Mouse (Mus musculus) layer of hippocampus, postnatal 14 days (tissue): ENCODE measurements around the gene Trappc3. TPM values are rescaled to one million over a fixed set of nuclear protein-coding genes. Genes with fewer than 3 reads are reported as not detected.
A peak's percentile ranks its signal among the peaks of the same experiment; 100 is the strongest.

ENCODE experiments used
- DNase-seq, 2 experiments: peaks; one replicate each; pipeline ENCODE4 v3.0.0; 2021 to 2022; ENCODE audit warnings: low spot score in 2 of 2, mixed read lengths in 1 of 2
- total RNA-seq, 2 experiments: library from RNA; stranded (reverse); gene quantifications; 2 replicates each; pipeline ENCODE4 v1.2.3; 2021

Gene Trappc3
- total RNA-seq, 2 experiments from 2014 or later, result 83.9 to 88.2 TPM

DNA sequence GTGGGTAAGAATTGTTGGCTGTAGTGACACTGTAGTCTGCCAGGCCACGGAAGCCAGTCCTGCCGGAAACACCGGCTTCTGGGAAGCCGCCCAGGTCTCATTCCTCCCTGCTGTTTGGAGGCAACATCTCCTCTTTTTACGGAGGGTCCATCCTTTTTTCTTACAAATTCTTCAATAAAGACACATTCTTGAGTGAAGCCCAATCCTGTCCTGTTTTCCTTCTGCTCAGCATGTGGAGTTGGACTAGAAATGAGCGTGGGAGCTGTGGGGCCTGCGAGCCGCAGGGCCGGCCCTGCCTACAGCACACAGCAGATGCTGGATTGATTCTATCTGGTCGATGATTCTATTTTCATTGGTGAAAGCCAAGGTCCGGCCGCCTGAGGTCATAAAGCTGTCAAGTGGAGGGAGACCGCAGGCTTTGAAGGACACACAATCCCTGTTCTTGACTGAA, 13.6 kb downstream of the Trappc3 start:
- DNase-seq, result no peak

DNA sequence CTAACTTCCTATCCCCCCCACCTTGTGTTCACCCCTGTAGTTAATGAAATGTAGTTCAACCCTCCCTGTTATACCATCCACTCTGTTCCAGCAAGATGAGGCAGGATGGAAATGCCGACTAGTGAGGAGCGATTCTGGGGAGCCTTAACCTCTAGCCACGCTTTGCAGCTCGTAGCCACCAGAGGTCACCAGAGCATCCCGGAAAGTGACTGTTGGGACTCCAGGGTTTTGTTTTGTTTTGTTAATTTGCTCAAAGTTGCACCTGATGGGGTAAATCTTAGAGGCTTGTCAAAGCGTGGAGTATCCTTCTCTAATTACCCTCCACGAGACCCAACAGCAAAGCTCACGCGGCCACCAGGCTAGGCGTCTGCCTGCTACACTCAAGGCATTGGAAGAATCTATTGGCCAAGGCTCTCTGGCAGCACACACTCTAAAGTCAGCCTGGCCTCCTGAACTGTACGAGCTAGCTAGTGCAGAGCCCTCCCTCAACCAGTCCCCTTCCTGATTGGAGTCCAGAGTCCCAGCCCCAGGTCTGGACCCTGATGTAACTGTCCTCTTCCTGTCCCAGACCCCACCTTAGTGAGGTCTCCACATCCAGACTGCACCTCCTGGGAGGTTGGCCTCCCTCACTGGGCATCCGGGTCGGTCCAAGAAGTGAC, 15.9 kb downstream of the Trappc3 start:
- DNase-seq, result peak in 1 of 2 experiments; percentile 42

DNA sequence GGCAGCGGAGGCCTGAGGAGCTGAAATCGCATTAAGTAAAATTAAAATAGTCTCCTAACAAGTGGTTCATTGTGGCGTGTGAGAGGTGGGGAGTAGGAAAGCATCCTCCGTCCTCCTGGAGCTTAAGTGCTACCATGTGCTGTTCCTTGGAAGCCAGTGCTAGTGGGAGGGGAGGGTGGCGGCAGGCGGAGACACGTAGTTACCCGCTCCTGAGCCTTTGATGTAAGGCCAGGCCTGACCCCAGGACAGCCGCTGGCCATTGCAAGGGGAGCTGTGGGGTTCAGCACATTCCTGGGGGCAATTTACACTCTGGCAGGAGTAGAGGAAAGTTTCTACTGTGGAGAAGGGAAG, 16.4 kb downstream of the Trappc3 start:
- DNase-seq, result no peak

DNA sequence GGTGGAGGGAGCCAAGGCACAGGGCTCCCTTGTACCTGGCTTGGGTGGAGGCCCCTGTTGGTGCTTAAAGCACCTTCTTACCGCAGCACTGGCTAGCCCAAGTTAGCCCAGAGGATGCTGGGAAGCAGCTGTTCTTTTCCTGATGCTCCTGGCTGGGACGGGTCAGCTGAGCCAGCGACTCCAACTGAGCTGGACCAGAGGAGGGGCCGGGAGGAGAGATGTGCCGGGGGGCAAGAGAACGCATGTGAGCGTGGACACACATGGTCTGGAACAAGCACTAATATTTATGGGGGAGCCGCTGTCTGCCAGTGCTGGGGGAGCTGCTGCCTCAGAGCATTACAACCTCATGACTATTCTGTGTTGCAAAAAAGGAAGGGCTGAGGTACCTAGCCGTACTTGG, 16.8 kb downstream of the Trappc3 start:
- no peak for DNase-seq

DNA sequence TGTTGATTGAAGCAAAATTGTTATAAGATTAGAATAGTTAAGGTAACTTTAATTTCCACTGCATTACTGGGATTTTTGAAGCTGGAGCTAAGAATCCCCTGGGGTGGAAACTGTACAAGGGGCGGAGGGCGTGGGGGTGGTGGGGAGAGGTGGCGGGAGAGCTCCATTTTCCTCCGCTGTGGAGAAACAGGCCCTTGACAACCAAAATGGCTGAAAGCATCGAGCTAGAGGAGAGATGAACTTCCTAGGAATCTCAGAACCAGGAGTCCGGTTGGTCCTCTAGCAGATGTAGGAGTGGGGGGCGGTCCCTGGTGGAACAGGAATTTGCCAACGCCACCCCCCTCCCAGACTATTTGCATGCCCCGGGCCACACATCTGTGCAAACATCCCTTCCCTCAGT, 19.6 kb downstream of the Trappc3 start:
- DNase-seq, result no peak

DNA sequence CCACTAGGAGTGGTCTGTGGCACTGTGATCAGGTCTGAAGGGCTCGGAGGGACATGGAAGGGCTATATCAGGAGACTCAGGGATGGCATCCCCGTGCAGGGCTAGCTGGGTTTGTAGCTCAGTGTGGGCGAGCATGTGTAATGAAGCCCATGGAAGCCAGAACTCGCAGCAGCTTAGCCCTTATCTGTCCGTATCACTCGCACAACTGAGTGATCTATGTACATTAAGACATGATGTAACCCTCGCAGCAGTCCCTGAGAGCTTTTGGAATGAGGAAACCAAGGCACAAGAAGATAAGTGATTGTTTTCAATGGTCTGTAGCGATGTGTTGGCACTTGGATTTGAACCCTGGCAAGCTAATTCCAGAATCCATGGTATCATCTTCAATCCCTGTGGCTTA, 21.5 kb downstream of the Trappc3 start:
- no peak for DNase-seq

DNA sequence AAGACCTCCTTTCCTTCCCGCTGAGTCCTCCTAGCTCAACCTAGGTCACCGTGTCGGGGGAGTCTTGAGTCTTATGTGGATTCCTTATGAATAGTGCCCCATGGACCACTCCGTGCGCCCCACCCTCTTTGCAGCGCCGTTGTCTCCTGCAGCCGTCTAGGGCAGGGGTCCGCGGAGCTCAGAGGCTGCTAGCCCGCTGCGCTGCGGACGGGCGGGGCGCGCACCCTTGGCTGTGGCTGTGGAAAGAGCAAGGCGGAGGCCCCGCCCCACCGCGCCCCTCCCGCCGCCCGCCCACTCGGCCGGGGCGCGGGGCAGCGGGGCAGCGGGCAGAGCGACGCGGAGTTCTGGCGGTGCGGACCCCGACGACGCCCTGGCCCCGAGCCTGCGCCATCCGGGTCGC, 24.4 kb downstream of the Trappc3 start, which contains the start of gene Col8a2:
TSS of gene Col8a2 (plus strand) at position 302 of the 400 bp plus-strand sequence.
- DNase-seq, result no peak

DNA sequence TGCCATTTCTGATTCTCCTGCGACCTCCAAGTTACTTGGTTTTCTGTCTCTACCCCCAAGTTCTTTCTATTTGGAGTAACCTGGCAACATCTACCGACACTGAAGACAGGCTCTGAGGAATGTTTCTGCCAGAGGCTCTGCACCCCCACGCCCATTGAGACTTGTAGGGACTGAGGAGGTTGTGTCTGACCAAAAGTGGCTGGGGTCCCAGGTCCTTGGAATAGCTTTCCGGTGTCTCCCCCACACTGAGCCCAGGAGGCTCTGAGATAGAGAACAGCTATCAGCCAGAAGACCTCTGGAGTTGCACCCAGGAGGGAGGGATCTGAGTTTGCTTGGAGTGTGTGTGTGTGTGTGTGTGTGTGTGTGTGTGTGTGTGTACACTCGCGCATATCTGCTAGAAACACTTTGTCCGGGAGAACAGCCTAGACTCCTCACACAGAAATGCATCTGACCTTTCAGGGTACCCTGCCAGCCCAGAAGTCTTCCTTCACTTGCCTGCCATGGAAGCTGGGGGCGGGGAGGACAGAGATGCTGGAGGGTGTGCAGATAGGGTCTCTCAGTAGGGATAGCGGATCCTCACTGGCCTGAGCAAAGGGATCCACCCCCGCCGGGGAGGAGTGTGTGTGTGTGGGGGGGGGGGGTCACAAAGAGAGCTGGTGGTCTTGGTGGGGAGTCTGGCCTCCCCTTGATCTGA, 25.3 kb downstream of the Trappc3 start:
- no peak for DNase-seq

DNA sequence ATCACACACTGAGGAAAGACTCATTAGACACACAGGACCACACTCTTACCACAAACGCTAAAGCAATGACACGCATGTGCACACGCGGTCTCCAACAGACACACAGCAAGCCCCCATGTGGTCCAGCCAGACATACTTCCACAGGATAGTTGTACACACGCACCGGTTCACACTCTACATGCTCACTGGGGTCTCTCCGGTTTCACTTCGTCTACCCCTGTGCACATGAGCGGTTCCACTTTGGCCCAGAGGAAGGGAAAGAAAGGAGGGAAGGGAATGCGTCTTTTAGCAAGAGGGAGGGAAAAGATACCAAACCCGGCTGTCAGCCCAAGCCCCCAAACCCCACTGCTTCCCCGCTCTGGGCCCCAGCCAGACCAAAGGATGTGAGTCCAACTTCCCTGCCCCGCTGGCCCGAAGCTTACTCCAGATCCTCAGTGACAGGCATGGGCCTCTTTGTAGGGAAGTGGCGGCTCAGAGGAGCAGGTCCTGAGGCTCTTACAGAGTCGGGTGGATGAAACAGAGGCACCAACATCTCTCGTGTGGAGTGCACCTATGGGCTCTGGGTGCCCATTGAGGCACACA, 26.1 kb downstream of the Trappc3 start:
- no peak for DNase-seq

DNA sequence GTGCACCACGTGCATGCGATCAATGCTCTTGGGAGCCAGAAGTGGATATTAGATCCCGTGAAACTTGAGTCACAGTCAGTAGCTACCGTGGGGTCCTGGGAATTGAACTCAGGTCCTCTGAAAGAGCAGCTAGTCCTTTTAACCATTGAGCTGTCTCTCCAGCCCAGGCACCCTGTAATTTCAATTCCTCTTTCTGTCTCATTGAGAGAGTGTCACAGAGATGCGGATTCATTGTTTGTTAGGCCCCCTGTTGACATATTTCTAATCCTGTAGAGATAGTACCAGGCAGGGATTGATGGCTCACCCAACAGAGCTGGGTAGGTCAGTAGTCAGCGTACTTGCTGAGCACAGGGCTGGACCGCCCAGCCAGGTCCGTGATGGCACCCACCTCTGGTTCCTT, 28.2 kb downstream of the Trappc3 start:
- no peak for DNase-seq

DNA sequence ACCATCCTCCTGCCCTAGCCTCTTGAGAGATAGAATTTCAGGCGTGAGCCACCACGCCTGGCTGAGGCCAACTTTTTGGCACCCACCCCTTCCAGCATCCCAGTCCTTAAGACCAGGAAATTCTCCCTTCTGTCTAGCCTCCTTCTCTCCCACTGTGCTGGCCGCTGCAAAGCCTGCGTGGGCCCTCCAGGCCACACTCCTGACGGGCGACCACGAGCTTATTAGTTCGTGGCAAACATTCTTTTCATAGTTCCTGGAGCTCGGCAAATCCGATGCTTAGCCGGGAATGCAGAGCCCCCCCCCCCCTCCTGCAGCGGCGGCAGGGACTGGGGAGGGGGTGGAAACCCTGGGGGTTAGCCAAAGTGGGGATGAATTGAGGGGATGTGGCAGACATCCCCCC, 29.1 kb downstream of the Trappc3 start:
- DNase-seq, result no peak

DNA sequence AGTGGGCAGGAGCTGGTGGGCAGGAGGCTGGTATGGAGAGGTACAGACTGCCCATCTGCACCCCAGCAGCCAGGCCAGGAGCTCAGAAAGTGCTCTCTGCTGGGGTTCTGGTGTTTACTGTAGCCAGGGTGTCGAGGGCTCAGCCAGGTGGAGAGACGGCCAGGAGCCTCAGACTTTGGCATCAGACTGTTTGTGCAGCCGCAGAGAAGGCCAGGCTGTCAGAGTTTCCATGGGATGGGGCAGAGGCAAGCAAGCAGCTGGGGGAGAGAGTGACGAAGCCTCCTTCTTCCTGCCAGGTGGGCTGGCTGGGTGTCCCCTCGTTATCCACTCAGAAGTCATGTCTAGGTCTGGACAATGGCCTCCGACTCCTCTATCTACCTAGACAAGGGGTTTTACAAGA, 33.0 kb downstream of the Trappc3 start:
- DNase-seq, result no peak

DNA sequence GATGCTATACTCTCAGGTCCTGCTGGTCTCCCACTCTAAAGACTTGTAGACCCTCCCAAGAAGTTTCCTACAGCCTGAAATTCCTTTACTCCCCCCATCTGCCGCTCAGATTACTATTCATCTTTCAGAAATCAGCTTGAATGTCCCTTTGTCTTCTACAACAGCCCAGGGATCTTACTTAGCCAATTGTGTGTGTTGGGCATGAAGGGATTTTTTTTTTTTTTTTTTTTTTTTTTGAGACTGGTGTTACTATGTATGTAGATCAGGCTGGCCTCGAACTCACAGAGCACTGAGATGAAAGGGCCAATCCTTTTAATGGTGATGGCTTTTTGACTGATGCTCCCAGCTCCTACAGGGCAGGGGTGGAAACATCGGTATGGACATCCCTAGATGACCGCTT, 33.8 kb downstream of the Trappc3 start:
- DNase-seq, result no peak

DNA sequence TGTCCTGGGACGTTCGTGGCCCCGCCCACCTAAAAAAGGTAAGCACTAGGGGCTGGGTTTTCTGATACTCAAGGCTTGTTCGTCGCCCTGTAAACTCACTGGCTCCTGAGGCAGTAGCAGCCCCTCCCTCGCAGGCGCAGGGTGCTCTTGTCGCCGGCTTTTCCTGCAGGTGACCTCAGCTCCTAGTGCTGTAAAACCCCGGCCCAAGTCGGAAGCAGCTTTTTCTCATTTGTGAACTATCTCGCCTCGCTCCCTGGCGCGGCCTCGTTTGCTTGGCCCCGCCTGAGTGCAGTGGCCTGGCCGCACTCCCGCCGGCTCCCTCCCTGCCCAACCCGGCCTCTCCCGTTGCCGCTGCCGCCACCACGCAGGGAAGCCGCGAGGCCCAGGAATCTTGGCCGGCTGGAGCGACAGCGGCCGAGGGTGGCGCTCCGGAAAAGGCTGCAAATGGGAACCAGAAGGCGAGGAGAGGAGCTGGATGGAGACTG, 34.5 kb downstream of the Trappc3 start:
- peak in 1 of 2 experiments; percentile 26 for DNase-seq

DNA sequence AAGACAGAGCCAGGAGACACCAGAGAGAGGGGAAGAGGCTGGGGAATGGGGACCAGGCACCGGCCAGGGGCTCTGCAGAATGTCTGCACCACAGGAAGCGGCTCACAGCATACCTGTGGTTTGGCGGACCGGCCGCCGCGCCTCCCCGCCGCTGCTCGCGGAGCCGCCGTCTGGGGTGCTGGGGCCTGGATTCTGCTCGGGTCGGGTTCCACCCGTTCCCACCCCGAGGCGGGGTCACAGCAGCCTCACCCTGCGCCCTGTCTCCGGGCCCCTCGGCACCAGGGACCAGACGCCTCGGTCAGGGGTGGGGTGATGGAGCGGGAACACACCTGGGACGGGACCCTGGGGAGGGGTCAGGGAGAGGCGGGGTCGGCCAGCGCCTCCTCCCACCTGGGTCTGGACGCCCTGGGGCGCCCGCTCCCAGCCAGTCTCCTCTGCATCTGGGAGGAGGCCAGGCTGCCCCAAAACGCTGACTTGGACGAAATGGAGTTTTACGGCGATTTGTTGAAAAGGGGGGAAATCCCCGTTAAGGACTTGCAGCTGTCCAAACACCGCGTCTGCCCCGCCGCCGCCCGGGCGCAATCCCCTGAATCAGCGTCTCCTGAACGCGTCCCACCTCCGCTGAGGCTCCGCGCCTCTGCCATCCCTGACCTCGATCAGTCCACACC, 38.9 kb downstream of the Trappc3 start:
- DNase-seq, result no peak

DNA sequence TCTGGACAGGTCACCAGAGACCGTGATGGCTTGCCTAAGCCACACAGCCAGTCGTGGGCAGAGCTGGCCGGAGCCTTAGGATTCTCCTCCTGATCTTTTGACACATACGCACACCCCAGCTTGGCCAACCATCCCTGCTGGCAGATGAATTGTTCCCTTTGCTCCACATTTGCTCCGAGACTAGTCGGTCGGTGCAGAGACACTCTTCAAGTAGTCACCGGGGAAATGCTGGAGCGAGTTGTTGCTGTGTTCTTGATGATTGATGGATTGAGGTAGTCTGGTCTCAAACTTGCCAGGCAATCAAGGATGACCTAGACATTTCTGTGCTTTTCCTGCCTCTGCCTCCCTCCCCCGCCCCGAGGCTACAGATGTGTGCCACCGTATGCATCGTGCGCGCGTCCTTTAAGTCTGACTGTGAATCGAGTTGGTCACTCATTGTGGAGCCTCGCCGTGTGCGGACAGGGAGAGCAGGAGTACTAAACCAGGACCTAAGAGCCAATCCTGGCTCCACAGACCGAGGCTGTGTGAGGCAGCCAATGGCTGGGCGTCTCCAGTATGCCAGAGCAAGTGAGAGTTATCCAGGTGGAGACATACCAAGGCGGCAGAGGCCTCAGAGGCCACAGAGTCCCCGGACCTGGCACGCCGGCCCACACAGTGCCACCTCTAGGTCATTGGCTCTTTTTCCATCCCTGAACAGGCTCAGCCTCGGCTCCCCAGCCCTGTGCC, 39.6 kb downstream of the Trappc3 start:
- DNase-seq, result no peak

DNA sequence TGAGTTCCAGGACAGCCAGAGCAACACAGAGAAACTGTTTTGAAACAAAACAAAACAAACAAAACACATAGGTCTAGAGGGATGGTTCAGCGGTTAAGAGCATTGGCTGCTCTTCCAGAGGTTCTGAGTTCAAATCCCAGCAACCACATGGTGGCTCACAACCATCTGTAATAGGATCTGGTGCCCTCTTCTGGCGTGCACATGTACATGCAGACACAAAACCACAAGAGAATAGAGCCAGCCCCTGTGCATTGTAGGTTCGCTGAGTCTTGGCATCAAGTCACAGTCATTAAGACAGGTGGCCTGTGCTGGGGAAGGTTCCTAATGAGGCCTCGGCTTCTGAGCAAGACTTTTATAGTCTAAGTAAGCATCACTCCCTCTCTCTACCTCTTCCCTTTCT, 41.8 kb downstream of the Trappc3 start:
- DNase-seq, result no peak

DNA sequence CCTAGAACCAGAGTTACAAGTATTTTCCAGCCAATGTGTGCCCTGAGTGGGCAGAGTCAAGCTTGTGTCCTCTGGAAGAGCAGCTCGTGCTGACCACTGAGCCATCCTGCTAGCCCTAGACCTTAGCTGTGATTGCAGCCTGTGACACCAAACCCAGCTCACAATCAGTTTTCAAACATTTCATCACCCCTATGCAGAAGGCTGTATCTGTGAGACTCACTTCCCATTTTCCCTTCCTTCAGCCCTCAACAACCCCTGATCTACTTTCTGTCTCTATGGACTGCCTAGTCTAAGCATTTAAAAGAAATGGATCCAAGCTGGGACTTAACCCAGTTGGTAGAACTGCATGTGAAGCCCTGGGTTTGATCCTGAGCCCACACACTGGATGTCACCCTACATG, 43.3 kb downstream of the Trappc3 start:
- no peak for DNase-seq

DNA sequence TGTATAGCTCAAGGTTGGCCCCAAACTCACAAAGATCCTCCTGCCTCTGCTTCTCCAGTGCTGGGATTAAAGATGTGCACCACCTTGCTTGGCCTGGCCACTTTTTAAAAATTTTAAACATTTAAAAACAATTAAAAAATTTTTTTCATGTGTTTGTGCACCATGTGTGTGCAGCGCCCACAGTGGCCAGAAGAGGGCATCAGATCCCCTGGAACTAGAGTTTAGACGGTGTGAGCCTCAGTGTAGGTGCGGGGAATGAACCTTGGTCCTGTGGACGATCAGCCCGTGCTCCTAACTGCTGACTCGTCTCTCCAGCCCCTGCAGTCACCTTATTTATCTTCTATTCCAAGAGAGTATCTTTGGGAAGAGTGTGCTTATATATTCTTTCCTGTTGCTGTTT, 43.9 kb downstream of the Trappc3 start:
- DNase-seq, result no peak

DNA sequence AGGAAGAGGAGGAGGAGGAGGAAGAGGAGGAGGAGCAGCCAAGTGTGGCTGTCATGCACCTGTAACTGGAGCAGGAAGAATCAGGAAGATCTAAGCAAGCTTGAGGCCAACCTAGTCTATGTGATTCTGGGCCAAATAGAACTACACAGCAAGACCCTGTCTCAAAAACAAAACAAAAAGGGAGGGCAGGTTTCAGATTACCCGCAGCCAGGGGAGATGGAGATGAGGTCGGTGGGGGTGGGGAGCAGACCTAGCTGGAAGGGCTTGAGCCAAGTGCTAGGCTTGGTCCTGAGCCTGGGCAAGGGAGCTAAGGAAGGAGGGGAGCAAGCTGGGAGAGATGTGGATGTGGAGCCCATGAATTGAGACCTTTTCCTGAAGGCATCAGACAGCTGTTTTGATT, 44.7 kb downstream of the Trappc3 start:
- DNase-seq, result no peak

DNA sequence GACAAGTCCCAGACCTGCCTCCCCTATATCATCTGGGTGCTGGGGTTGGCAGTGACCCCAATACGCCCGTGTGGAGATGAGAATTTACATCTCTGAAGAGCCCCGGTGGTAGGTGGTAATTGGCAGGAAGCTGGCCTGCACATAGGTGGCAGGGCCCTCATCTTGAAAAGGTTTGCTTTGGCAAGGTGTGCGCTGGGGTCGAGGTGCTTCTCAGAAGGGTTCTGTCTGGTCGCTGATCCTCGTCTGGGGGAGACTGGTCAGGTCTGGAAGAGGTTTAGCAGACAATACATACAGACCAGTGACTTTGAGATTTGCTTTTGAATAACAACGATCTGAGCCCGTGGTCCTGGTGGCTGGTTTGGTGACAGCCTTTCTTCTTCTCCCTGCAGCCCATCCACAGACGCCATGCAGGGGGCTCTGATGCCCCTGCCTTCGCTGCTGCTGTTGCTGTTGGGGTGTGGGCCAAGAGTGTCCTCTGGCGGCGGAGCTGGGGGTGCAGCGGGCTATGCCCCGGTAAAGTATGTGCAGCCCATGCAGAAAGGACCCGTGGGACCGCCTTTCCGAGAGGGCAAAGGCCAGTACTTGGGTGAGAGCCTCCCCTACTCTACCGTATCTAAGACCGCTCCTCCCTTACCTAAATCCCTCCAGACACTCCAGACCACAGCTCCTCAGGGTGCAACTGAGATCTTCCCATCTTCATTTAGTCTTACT, 47.2 kb downstream of the Trappc3 start:
- peak; percentile 17 to 31 for DNase-seq
